In the genomic region with DNA sequence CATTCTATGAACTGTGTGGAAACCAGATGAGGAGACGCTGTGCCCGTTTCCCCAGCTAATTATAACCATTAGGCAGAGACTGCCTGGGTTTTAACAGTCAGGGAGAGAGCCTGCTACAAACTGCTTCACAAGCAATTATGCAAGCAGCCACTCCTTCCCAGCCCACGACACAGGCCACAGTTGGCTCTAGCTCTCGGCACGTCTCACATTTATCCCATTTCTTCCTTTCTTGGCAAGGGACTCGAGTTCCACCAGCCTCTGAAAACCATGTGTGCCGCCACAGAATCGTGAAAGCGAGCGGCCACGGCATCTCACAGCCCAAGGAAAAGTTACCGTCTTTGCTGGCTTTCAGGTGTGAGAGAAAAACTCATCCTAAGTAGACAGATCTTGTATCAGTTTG, we compare ENCODE assay signal across 9 mouse cellular contexts. TPM values are rescaled to one million over a fixed set of nuclear protein-coding genes. Genes with fewer than 3 reads are reported as not detected.
A peak's percentile ranks its signal among the peaks of the same experiment; 100 is the strongest.
DNase-seq lines count a peak whose midpoint lies in the region; ATAC-seq and TF ChIP-seq lines count a peak whose summit lies in the region.
"Had no signal": no experiment of that assay in that cellular context is flagged by ENCODE, and none has a peak within 500 bp of the region (broad histone marks: within the 10 kb centered on the region; RNA-seq: fewer than 3 reads in every experiment).

No protein-coding gene starts in this region.

- H3K4me1 ChIP-seq in intestine, postnatal 0 days (replicated peaks; ENCODE audit: control insufficient read depth, insufficient read depth, low read length): no peaks in the 10 kb centered on the region
- H3K4me1 ChIP-seq in limb, embryonic 14.5 days (ENCODE audit: control insufficient read depth, insufficient read depth, low read length): peaks cover 82% of the 10 kb centered on the region

- H3K9ac ChIP-seq in intestine, postnatal 0 days (ENCODE audit: low read depth, low read length): no peak overlapping the region
- no peak overlapping the region for H3K9ac ChIP-seq in limb, embryonic 14.5 days (ENCODE audit: low read depth, low read length, severe bottlenecking)

- no peak for ATAC-seq in intestine, postnatal 0 days
- ATAC-seq in limb, embryonic 14.5 days (ENCODE audit: low FRiP score, low read depth): peak; percentile 28
- ATAC-seq: Patski had no signal

- no peaks in the 10 kb centered on the region for H3K9me3 ChIP-seq in intestine, postnatal 0 days (ENCODE audit: control insufficient read depth)
- H3K9me3 ChIP-seq in limb, embryonic 14.5 days (ENCODE audit: control insufficient read depth, low read length): no peaks in the 10 kb centered on the region

- no peak for TF ChIP-seq POLR2A in limb, embryonic 14.5 days (IDR thresholded peaks at IDR 0.05; ENCODE audit: borderline replicate concordance, extremely low read depth, insufficient read depth, insufficient read length)

- no peaks in the 10 kb centered on the region for H3K27me3 ChIP-seq in intestine, postnatal 0 days (replicated peaks; ENCODE audit: control insufficient read depth, insufficient read depth, low read length)
- H3K27me3 ChIP-seq in limb, embryonic 14.5 days (ENCODE audit: control insufficient read depth, insufficient read depth, low read length): no peaks in the 10 kb centered on the region
- H3K27me3 ChIP-seq: Patski had no signal

- 54% methylated on average over 12 of the region's 12 CpGs for WGBS in intestine, postnatal 0 days
- WGBS in limb, embryonic 14.5 days: 9% methylated on average over 12 of the region's 12 CpGs

- H3K4me3 ChIP-seq in intestine, postnatal 0 days (ENCODE audit: low read depth, low read length): no peak overlapping the region
- H3K4me3 ChIP-seq in limb, embryonic 14.5 days (replicated peaks; ENCODE audit: low read length): no peak overlapping the region

- intact Hi-C loops in left cerebral cortex, postnatal 4 days (cut with DNase I): loop anchor here (10.0 kb wide), 1 partner anchor 103 kb away; no protein-coding TSS in a partner anchor

- H3K4me2 ChIP-seq in intestine, postnatal 0 days (replicated peaks; ENCODE audit: low read depth): peak overlapping the region; percentile 25; the same call in 1 of the 2 replicates
- H3K4me2 ChIP-seq in limb, embryonic 14.5 days (replicated peaks; ENCODE audit: low read depth, low read length, severe bottlenecking): peak overlapping the region; percentile 32

- no peak for TF ChIP-seq CTCF in intestine, postnatal 0 days (IDR thresholded peaks at IDR 0.05; ENCODE audit: low read depth)

- no peak overlapping the region for H3K27ac ChIP-seq in intestine, postnatal 0 days (ENCODE audit: low read depth, low read length)
- H3K27ac ChIP-seq in limb, embryonic 14.5 days (replicated peaks; ENCODE audit: low read depth, low read length): peak overlapping the region; percentile 78

- H3K36me3 ChIP-seq in intestine, postnatal 0 days (ENCODE audit: control insufficient read depth, insufficient read depth): no peaks in the 10 kb centered on the region
- no peaks in the 10 kb centered on the region for H3K36me3 ChIP-seq in limb, embryonic 14.5 days (ENCODE audit: control insufficient read depth, insufficient read depth, low read length)

- peak; percentile 66 for DNase-seq in left cerebral cortex, adult 11 months (ENCODE audit: low spot score)
- DNase-seq in left cerebral cortex, postnatal 4 days: no peak
- DNase-seq in frontal cortex, postnatal 36 days (ENCODE audit: low spot score in 2 of 2): peak; percentile 71 to 81
- DNase-seq in limb, embryonic 14.5 days (ENCODE audit: low spot score): peak; percentile 76
- peak; percentile 89 for DNase-seq in telencephalon, adult 2 months (ENCODE audit: low read depth, low spot score)
- DNase-seq in cerebellum, postnatal 10 days: no peak
- DNase-seq in thymus, postnatal 0 days (ENCODE audit: low spot score): no peak

RNA-seq across cellular contexts. Expression of gene Col6a3, which starts 5.5 kb away (rescaled TPM):
- 10 to 100 TPM in 1 of 2 experiments, 1 to 10 TPM in 1; 7.8 to 10.5 TPM for total RNA-seq in left cerebral cortex, postnatal 4 days (2021)
- 31.5 and 33.3 TPM in 2 replicates for polyA plus RNA-seq in intestine, postnatal 0 days (2015; fragmentation: Nextera tagmentation; extraction: Ambion mirVana)
- polyA plus RNA-seq in limb, embryonic 14.5 days (2012; rRNA removed): 291 and 326 TPM in 2 replicates
- 204 and 224 TPM in 2 replicates for polyA plus RNA-seq in limb, embryonic 14.5 days (2014; fragmentation: Nextera tagmentation; extraction: Ambion mirVana)
- 5.6 and 5.8 TPM in 2 replicates for polyA plus RNA-seq in thymus, postnatal 0 days (2015; fragmentation: Nextera tagmentation; extraction: Ambion mirVana)

Comparison
In these comparisons a context has a peak if more than half of its experiments do, and no peak if none do; other contexts are left out.
1. DNase-seq: peak in left cerebral cortex, adult 11 months (single experiment), frontal cortex, postnatal 36 days (2 of 2), limb, embryonic 14.5 days (single experiment) and telencephalon, adult 2 months (single experiment); none in left cerebral cortex, postnatal 4 days (single experiment), cerebellum, postnatal 10 days (0 of 2) and thymus, postnatal 0 days (single experiment).